Mouse (Mus musculus) MEL (cell line): ENCODE data around the gene Map7d1.

Experiments
- GATA1 ChIP-seq: IDR thresholded peaks from 2 replicates; pipeline ENCODE4 v1.6.1; 2011; ENCODE audit warnings: low read depth, low read length, improper control_type of control experiment
- MAFK ChIP-seq: IDR thresholded peaks from 2 replicates; pipeline ENCODE4 v1.6.1; 2011; ENCODE audit warnings: low read depth, mild to moderate bottlenecking, low read length, improper control_type of control experiment, borderline replicate concordance
- MAX ChIP-seq: IDR thresholded peaks from 2 replicates; pipeline ENCODE4 v1.6.1; 2011; ENCODE audit warnings: low read length, improper control_type of control experiment
- MXI1 ChIP-seq: IDR thresholded peaks from 2 replicates; pipeline ENCODE4 v1.6.1; 2011; ENCODE audit warnings: mild to moderate bottlenecking, low read depth, low read length, improper control_type of control experiment
- TAL1 ChIP-seq: IDR thresholded peaks from 2 replicates; pipeline ENCODE4 v1.6.1; 2012; ENCODE audit warnings: mild to moderate bottlenecking, inconsistent platforms, low read length, moderate library complexity, mixed read lengths
- ZNF384 ChIP-seq: IDR thresholded peaks from 2 replicates; pipeline ENCODE4 v1.6.1; 2012; ENCODE audit warnings: low read depth, mild to moderate bottlenecking, inconsistent platforms, low read length, improper control_type of control experiment

- no peak for TF ChIP-seq TAL1
- no peak for TF ChIP-seq MAFK
- no peak for TF ChIP-seq ZNF384
- no peak for TF ChIP-seq MXI1
- TF ChIP-seq MAX: no peak
- no peak for TF ChIP-seq GATA1
These were observed 9.8 kb downstream of the Map7d1 start for GRCm38 (mm10) chr4:126246202-126246889.
